Mouse (Mus musculus) kidney, postnatal 25 days (tissue): Measurements from ENCODE around the gene Fanci.

Source experiments
- DNase-seq, 2 experiments: peaks; one replicate each; pipeline ENCODE4 v3.0.0; 2021; ENCODE audit warnings: mixed read lengths in 2 of 2

Gene Fanci

DNA sequence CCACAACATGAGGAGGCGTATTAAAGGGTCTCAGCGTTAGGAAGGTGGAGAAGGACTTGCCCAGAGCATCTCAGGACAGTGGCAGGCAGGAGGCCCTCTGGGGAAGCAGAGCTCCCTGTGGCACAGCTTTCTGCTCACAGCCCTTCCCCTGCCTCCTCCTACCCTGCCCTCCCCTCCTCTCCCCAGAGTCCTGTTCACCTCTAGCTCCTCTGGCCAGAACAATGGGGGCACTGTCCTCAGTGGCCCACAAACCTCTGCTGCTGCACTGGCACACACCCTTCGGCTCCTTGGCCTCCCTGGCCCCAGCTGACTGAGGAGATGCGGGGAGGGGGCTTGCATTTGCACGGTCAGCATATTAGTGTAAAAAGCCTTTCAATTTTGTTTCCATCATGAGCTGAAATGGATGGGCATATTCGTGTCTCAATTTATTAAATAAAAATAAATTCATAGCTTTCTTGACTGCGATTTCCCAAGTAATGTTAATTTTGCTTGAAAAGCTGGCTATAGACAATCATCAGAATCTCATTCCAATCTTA lies 3.0 kb upstream of the Fanci start:
- DNase-seq, result no peak

DNA sequence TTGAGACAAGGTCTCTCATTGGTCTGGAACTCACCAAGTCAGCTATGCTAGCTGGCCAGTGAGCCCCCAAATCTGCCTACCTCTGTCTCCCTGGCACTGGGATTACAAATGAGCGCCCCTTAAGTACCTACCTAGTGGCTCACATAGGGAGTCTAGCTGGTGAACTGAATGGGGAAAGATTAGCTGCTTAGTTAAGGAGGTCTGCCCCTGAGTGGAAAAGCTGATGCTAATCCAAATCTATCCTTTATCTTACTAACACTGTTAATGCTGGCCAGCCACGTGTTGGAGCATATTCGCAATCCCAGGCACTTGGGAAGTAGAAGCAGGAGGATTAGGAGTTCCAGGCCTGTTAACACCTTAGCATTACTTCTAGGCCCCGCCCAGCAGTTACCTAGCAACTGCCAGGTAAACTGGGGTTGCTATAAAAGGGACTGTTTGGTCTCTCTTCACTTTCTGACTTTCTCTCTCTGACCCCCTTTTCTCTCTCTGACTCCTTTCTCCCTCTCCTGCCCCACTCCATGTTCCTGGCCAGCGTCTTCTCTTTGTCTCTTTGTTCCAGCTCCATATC lies 1.5 kb upstream of the Fanci start:
- DNase-seq, result no peak

DNA sequence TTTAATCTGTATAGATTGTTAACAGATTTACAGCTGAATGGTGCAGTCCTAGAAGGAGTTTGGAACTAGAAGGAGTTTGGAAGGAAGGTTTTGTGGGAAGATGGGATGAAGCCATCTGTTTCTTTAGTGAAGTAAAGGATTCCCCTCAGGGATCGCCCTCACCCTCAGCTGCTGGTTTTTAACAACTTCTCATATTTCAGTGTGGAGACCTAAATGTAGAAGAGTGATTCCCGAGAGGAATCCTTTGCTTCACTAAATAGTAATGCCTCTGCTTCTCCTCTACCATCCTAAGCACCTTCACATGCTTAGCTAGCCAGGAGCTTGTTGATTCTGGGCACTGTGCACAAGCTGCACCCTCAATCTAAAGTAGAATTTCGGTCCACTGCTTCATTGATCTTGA lies 258 bp upstream of the Fanci start:
- no peak for DNase-seq

DNA sequence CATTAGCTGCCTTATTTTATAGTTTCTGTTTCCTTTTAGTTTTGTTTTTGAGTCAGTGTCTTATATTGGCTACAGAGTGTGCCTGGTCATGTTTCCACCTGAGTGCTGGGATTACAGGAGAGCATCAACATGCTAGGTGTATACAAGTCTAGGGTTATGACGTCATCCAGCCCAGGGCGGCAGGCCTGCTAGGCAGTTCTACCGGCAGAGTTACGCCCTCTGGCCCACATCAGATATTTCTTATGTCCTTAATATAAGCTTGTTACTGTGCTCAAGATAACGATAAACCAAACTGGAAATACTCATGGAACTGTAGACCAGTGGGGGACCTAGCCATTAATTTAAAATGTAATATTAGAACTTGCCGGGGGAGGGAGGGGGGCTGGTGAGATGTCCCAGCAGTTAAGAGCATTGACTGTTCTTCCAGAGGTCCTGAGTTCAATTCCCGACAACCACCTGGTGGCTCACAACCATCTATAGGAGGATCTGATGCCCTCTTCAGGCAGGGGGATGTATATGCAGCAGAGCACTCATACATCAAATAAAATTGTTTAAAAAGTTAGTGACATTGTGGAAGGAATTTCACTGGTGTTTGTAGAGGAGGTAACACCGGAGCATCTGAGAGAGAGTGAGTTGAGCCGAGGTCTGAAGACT lies 1.3 kb downstream of the Fanci start:
- no peak for DNase-seq

DNA sequence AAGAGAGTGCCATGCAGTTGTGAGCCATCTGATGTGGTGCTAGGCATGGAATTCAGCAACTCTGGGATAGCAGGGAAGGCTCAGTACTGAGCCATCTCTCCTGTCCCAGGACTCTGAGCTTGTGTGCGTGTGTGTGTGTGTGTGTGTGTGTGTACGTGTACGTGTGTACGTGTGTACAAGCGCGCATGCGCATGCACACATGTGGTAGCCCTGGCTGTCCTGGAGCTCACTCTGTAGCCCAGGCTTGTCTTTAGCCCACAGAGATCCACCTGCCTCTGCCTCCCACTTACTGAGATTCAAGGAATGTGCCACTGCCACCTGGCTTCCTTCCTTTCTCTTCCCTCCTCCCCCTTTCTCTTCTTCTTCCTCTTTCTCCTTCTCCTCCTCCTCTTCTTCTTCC lies 2.2 kb downstream of the Fanci start:
- no peak for DNase-seq

DNA sequence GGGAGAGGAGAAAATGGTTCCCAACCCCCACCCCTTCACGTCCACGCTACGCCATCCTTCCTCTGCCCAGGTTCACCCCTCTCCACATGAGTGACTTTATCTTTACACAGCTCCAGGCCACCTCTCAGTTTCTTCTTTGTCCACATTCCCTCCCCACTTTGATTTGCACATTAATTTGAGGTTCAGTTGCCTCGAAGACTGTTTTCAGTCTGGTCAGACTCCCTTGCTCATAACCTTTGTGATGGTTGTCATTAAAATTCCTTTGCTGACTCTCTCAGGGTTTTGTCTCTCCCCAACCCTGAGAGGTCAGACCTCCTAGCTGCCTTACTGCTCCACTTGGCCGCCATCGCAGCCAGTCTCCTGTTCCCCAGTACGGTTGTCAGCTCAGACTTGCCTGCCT lies 2.9 kb downstream of the Fanci start:
- no peak for DNase-seq

DNA sequence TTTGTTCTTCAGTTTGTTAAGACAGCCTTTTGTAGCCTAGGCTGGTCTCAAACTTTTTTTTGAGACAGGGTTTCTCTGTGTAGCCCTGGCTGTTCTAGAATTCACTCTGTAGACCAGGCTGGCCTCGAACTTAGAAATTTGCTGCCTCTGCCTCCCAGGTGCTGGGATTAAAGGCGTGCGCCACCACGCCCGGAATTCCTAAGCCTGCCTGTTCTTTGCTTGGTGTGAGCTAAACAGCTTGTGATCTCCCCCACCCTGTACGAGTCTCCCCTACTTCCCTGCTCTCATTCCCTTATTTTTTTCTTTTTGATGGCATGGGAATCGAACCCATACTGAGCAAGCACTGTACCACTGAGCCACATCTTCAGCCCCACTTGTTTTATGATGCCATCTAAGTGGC lies 3.5 kb downstream of the Fanci start:
- DNase-seq, result no peak

DNA sequence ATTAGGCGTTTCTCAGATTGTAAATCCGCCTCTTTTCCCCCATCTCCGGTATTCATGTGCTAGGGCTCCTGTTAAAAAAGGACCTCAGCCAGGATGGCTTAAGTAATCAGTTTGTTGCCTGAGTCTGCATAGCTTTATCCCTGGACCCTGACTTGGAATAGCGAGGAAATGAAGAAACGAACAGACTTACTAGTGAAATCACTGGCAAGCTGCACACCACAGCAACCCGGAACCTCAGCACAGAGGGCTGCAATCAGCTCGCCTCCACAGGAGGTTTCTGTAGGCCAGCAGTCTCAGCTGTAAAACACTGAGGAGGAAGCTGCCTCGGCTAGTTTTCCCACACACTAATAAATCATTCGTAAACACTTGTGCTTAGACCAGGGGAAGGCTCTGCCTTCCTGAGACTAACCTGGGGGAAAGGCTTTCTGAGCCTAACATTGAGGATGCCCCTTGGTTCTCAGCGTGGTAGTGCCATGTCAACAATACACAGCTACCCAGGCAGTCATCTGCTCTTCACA lies 5.8 kb downstream of the Fanci start:
- DNase-seq, result no peak

DNA sequence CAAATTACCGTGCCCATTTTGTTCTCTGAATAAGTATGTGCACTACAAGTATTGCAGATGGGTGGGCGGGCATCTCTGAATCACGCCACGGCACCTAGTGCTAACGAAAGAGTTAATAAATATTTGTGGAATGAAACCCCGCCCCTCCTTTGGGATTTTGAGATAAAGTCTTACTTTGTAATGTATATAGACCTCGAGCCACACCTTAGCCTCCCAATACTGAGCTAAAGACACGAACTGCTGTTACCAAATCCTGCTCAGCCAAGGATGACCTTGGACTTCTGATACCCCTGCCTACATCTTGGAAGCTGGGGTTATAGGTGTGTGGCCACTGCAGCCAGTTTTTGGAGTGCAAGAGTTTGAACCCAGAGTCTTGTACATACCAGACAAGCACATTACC lies 6.7 kb downstream of the Fanci start:
- DNase-seq, result no peak

DNA sequence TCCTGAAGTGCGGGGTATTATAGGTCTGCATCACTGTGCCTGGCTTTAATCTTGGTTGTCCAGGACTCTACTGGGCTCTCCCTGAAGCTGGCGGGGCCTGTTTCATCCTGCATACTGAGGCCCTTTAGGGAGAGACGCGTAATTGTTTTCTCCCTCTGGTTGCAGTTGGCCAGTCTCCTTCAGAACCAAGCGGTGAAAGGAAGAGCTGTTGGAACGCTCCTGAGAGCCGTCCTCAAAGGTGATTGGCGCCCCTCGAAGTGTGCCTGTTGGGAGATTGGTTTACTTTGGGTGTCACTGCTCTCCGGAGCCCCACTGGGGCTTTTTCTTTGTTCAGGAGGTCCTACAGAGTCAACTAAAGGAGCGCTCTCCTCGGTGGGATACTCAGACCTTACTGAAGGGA lies 7.2 kb downstream of the Fanci start:
- DNase-seq, result no peak

DNA sequence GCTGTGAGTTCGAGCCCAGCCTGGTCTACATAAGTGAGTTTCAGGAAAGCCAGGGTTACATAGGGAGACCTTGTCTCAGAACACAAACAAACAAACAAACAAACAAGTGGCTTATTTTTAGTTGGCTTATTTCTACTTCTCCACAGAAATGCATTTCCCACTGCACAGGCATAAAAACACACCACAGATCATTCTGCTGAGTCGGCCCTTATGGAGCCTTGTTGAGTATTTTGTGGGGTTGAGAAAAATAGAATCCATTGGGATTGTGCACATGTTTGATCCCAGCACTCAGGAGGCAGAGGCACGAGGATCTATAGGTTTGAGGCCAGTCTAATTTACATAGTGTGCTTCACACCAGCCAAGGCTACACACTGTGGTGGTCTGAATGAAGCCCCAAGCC lies 8.6 kb downstream of the Fanci start:
- no peak for DNase-seq

DNA sequence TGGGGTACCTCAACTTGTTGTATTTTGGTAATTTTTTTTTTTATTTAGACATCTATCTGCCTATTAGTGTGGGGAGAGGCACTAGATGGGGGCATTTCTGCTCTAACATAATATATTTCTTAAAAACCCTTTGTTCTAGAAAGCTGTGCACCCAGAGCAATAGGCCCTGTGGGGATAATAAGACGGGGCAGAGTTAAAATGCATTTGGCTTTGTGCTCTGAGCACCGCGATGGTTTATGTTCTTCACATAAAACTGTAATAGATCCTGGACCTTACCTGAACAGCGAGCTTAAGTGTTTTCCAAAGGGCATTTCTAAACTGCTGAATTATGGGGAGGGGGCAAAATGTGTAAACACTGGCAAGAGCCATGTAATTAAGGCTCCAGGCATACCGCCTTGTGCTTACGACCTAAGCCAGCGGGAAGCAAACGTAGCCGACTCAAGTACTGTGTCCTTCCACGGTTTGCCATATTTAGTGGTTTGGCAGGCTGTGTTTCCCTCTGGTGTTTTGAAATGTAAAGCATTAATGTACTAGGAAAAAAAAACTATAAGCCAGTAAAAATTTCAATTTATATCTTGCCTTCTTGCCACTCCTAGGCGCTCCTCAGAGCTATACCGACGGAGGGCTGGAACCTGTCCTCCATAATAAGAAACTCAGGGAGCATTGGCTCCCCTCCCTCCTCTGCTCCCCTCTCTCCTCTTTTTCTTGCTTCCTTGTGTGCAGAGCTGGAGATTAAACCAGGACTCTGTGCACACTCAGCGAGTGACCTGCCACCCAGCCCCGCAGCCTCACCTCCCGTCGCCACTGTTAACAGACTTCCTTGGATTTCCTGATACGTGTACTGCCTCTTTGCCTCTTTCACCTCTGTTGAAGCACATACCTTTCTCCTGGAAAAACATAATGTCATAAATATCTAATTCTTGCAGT lies 23.0 kb downstream of the Fanci start:
- DNase-seq, result no peak

DNA sequence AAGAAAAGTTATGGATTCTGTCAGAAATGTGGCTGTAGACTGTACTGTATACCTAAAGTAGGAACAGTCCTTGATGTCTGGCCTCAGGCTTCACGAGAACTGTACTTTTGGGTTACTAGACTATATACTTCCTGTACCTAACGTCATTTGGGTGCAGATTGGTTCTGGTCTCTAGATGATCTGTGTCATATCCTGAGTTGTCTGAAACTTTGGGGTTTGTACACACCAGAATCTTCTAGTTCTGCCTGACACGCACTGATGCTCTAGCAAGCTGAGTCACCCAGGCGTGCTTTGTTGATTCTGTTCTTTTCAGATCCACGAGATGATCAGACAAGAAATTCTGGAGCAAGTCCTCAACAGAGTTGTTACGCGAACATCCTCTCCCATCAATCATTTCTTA lies 28.2 kb downstream of the Fanci start:
- no peak for DNase-seq

DNA sequence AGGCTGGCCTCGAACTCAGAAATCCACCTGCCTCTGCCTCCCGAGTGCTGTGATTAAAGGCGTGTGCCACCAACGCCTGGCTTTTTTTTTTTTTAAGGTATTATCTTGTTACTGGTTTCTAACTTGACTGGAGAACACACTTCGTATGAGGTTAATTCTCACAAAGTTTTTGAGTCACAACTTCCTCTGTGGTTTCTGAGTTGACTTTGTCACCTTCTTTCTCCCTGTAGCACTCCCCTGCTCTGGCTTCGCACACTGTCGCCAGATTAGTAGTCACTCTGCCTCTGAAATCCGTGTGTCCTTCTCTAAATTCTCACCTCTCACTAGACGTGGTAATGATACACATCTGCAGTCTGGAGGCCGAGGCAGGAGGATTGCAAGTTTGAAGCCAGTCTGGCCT lies 31.1 kb downstream of the Fanci start:
- no peak for DNase-seq

DNA sequence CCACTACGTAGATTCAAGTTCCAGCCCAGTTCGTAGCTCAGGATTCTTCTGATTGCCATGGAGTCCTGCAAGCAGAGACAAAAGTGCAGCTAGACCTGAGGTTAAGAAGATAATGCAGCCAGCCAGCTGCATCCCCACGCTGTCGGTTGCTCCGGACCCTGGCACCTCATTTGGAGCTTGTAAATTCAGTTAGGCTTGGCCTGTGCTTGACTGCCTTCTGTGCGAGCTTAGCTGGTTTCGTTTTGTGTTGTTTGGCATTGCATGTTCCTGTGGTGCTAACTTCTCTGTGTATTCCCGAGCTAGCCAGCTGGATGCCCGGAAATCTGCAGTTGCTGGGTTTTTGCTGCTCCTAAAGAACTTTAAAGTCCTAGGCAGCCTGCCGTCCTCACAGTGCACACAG lies 34.1 kb downstream of the Fanci start:
- DNase-seq, result no peak

DNA sequence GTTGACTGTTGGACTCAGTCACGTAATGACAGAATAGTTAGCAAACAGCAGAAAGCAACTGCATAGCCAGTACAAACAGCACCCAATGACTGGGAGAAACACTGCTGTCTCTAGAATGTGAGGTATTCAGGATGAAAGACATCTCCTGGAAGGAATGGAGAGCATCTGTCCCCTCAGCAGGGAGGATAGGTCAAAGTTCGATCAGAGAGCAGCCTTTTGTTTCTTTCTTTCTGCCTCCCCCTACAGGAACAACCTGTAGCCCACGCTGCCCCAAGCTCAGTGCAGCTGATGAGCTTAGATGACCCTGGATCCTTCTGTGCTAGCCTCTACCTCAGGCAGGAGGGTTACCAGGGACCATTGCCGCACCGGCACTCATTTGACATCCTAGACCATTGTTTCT lies 36.5 kb downstream of the Fanci start:
- DNase-seq, result no peak

DNA sequence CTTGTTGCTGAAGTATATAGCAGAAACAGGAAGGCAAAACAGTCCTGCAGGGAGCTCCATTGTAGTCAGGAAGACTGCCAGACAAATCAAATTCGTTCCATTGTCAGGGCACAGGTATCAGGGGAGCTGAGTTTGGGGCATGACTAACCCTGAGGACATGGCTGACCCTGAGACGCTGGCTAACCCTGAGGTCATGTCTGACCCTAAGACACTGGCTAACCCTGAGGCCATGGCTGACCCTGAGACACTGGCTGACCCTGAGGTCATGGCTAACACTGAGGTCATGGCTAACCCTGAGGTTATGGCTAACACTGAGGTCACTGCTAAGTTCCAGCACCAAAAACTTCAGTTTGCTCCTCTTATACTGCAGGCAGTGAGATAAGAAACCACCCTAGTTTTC lies 48.3 kb downstream of the Fanci start:
- peak in 1 of 2 experiments; percentile 18 for DNase-seq

DNA sequence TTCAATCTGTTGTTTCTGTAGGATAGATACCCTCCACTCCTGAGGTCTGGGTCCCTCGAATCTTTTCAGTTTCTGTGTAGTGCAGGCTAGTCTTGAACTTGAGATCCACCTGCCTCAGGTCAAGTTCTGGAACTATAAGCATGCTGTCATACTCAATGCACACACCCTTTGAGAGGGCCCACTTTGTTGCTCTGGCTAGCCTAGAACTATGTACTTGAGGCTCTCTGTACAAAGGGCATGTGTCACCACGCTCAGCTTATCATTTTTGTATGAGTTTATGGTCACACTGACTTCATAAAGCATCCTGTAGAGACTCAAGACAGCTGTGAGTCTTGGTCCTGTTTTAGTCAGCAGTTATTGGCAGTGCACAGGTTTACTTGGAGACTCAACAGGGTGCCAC lies 55.3 kb downstream of the Fanci start:
- DNase-seq, result no peak

DNA sequence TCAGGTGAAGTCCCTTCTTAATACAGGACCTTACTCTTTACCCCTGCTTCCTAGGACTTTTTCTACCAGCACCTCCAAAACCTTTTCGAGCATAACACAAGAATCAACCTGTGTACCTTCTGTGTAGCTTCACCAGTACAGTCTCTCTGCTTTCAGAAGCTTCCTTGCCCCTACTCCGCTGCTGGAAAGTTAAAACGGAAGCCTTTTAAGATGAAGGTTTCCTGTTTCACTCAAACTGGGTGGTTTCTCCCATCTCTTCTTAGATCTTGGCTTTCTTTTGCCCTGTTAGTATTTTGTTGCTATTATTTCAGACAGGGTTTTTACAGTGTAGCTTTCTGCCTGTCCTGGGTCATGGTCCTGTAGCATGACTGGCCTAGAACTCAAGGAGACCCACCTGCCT lies 55.8 kb downstream of the Fanci start:
- no peak for DNase-seq

DNA sequence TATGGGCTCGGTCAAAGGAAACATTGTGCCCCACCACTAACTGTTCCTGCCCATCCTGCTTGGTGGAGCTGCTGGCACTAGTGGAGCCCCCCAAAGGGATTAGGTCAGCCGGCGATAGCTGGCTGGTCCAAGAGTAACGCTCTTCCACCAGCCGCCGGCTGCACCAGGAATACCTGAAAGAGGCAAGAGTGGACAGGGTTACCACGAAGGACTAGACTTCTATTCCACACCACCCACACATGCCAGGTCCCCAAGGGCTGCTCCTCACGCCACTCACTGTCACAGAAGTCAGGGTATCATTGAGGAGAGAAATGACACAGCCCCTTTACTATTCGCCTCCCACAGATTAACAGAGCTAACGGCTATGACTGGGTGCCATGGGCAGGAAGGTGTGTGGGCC lies 70.0 kb downstream of the Fanci start:
- DNase-seq, result no peak

DNA sequence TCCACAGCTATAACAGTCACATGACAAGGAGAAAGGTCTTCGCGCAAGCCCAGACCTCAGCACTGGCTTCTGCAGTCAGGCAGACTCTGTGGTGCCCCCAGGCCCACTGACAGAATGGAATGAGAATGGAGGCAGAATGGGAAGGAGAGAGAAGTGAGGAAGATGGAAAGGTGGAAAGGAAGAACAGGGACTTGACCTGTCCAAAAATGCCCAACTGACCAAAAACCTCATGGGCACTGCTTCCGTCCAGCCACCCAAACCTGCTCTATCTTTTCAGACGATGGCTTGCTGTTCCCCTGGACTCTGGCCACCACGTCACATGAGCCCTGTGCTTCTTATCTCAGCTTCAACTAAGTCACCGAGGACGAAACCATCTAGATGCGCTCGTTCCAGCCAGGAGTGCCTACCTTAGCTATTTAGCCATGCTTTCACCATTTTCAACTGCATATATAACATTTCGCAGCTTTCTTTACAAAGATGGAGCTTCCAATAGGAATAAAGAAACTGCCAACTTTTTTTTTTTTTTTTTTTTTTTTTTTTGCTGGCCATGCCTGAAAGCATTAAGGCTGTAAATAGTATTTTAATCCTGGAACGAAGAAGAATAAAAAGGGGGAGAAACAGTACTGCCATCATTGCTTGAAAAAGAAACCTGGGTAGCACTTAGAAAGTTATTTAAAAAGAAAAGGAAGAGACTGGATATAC lies 71.8 kb downstream of the Fanci start:
- DNase-seq, result no peak

DNA sequence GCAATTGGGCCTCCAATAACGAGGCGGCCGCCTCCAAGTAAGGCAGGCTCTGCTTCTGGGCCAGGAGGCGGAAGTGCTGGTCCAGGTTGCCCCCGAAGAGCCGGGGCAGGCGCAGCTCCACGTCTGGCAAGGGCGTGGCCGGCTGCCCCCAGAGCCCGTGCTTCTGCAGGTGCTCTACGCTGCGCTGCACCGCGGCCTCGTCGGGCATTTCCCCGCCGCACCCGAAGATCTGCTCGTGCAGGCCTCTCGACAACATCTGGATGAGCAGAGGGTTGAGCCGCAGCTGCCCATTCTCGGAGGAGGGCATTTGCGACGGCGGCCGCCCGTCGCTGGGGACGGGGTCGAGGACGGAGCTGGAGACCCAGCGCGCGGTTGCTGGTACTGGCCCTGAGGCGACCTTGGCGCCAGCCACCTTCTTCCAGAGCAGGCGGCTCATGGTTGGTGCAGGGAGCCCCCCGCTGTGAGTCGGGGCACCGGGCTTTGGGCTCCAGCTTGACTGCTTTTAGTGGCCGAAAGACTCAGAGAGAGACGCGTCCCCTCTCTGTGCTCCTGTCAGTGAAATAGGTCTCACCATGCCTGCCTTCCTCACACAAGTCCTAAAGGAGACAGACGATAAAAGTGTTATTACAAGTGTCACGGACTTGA lies 73.2 kb downstream of the Fanci start:
- DNase-seq, result no peak
